Mouse (Mus musculus) urinary bladder, postnatal 4 days (tissue): Measurements from ENCODE around the gene Itpr1.

Experiments
- DNase-seq, 2 experiments: peaks; one replicate each; pipeline ENCODE4 v3.0.0; 2021 to 2022; ENCODE audit warnings: low spot score in 2 of 2

The Itpr1 gene

GRCm38 (mm10) chr6:108316951-108317350 is 104.1 kb downstream of the Itpr1 start:
- DNase-seq, result no peak

GRCm38 (mm10) chr6:108321653-108322052 is 108.8 kb downstream of the Itpr1 start:
- no peak for DNase-seq

GRCm38 (mm10) chr6:108324464-108325025 is 111.6 kb downstream of the Itpr1 start:
- DNase-seq, result no peak

GRCm38 (mm10) chr6:108325400-108325799 is 112.5 kb downstream of the Itpr1 start:
- DNase-seq, result no peak

GRCm38 (mm10) chr6:108325948-108326411 is 113.1 kb downstream of the Itpr1 start:
- no peak for DNase-seq

- DNase-seq, result no peak
These were observed 113.9 kb downstream of the Itpr1 start for GRCm38 (mm10) chr6:108326751-108327161.

GRCm38 (mm10) chr6:108327561-108327960 is 114.7 kb downstream of the Itpr1 start:
- DNase-seq, result no peak

GRCm38 (mm10) chr6:108328296-108328695 is 115.4 kb downstream of the Itpr1 start:
- DNase-seq, result no peak

- DNase-seq, result no peak
These were observed 117.6 kb downstream of the Itpr1 start for GRCm38 (mm10) chr6:108330461-108330860.

- no peak for DNase-seq
These were observed 118.4 kb downstream of the Itpr1 start for GRCm38 (mm10) chr6:108331268-108331667.

- DNase-seq, result no peak
These were observed 121.2 kb downstream of the Itpr1 start for GRCm38 (mm10) chr6:108334059-108334458.

GRCm38 (mm10) chr6:108335202-108335823 is 122.4 kb downstream of the Itpr1 start:
- no peak for DNase-seq

GRCm38 (mm10) chr6:108336506-108336905 is 123.6 kb downstream of the Itpr1 start:
- DNase-seq, result no peak

GRCm38 (mm10) chr6:108337289-108337688 is 124.4 kb downstream of the Itpr1 start:
- no peak for DNase-seq

GRCm38 (mm10) chr6:108338362-108338761 is 125.5 kb downstream of the Itpr1 start:
- no peak for DNase-seq

GRCm38 (mm10) chr6:108342989-108343388 is 130.1 kb downstream of the Itpr1 start:
- DNase-seq, result no peak

GRCm38 (mm10) chr6:108343781-108344310 is 130.9 kb downstream of the Itpr1 start:
- DNase-seq, result no peak

GRCm38 (mm10) chr6:108350801-108351200 is 137.9 kb downstream of the Itpr1 start:
- no peak for DNase-seq

GRCm38 (mm10) chr6:108351998-108352397 is 139.1 kb downstream of the Itpr1 start:
- no peak for DNase-seq

GRCm38 (mm10) chr6:108367412-108367811 is 154.5 kb downstream of the Itpr1 start:
- DNase-seq, result no peak

- no peak for DNase-seq
These were observed 156.1 kb downstream of the Itpr1 start for GRCm38 (mm10) chr6:108369031-108369430.

GRCm38 (mm10) chr6:108371347-108371893 is 158.5 kb downstream of the Itpr1 start:
- no peak for DNase-seq

- no peak for DNase-seq
These were observed 161.1 kb downstream of the Itpr1 start for GRCm38 (mm10) chr6:108374019-108374418.
